Mouse (Mus musculus): ENCODE data around the gene Usp31.

DNA sequence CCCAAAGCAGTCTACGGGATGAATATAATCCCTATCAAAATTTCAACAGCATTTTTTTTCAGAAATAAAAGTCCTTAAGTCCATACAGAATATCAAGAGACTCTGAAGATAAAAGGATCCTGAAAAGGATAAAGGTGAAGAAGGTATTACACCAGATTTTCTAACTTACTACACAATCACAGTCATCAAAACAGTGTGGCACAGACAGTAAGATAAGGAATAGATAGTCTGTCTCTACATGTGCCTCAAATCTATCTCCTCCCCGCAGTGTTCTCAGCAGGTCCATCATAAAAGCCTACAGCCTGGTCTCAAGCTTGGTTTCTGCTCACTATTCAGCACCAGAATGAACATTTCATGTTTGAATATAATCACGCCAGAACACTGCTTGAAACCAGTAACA is 6.6 kb downstream of the Usp31 start:
- no peak for TF ChIP-seq CTCF (IDR thresholded peaks at IDR 0.05; ENCODE audit: extremely low read depth, insufficient read depth, insufficient read length, insufficient replicate concordance)
- no peak for TF ChIP-seq POLR2A (IDR thresholded peaks at IDR 0.05; ENCODE audit: low read depth, low read length)

Data from spleen, adult 2 months (tissue).